Mouse (Mus musculus) intestine, embryonic 15.5 days (tissue): ENCODE data around the gene Nrl. TPM values are rescaled to one million over a fixed set of nuclear protein-coding genes. Genes with fewer than 3 reads are reported as not detected.

Experiments used
- ATAC-seq: fragments of 200-750 bp; cut with Nextera tagmentation; 2 replicates; pipeline ENCODE4 v1.8.0; 2017; ENCODE audit warnings: moderate TSS enrichment, moderate library complexity
- H3K27ac ChIP-seq: fragments of 300-500 bp; sonication (generic); 2 replicates; pipeline ENCODE4 v1.5.1; 2015; ENCODE audit warnings: mild to moderate bottlenecking, inconsistent platforms
- H3K27me3 ChIP-seq: fragments of 300-500 bp; sonication (generic); replicated peaks from 2 replicates; pipeline ENCODE4 v1.6.1; 2015; ENCODE audit warnings: inconsistent platforms
- H3K36me3 ChIP-seq: fragments of 300-500 bp; sonication (generic); 2 replicates; pipeline ENCODE4 v1.6.1; 2015; ENCODE audit warnings: inconsistent platforms
- H3K4me1 ChIP-seq: fragments of 300-500 bp; sonication (generic); replicated peaks from 2 replicates; pipeline ENCODE4 v1.6.1; 2015; ENCODE audit warnings: inconsistent platforms
- H3K4me2 ChIP-seq: fragments of 300-500 bp; sonication (generic); replicated peaks from 2 replicates; pipeline ENCODE4 v1.6.1; 2015; ENCODE audit warnings: mild to moderate bottlenecking, inconsistent platforms
- H3K4me3 ChIP-seq: fragments of 300-500 bp; sonication (generic); replicated peaks from 2 replicates; pipeline ENCODE4 v1.5.1; 2015; ENCODE audit warnings: inconsistent platforms
- H3K9ac ChIP-seq: fragments of 300-500 bp; sonication (generic); 2 replicates; pipeline ENCODE4 v1.6.1; 2015; ENCODE audit warnings: inconsistent platforms
- H3K9me3 ChIP-seq: fragments of 300-500 bp; sonication (generic); 2 replicates; pipeline ENCODE4 v1.6.1; 2016; ENCODE audit warnings: inconsistent platforms
- WGBS: fragments of 180-500 bp; shearing (Covaris S2); methylation state at CpG from one replicate; pipeline ENCODE4 v1.1.7; 2015; 5-methylcytosine and 5-hydroxymethylcytosine counted together
- polyA plus RNA-seq: library from polyadenylated mRNA; unstranded; fragments of >200 nt; fragmentation: Nextera tagmentation; extraction: Ambion mirVana; gene quantifications from 2 replicates; pipeline ENCODE4 v1.2.1, GENCODE M21; 2015

Nrl gene
- not detected in 2 replicates for polyA plus RNA-seq

DNA sequence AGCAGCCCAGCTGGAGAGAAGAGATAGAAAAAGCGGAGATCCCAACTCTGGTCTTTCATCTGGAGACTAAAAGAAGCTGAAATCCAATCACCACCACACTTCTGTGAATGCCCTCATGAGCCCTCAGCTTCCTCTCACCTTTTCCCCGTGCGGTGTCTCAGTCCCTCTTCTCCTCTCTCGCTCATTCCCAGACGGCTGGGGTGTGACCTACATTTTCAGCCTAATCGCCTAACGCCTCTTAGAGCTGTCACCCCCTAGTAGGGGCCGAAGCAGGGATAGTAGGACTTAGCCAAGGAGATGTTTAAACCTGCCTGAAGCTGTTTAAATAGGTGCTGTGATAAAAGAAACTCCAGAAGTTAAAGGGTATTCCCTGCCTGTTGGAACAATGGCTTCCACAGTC lies at the start of gene Nrl:
Gene Nrl, minus strand, starts transcription at position 197 of the 400 bp plus-strand sequence.
- no peaks in the 10 kb centered on the region for H3K36me3 ChIP-seq
- H3K27me3 ChIP-seq, result peaks cover 27% of the 10 kb centered on the region
- no peak for ATAC-seq
- H3K9ac ChIP-seq, result no peak within 1 kb of the TSS
- no peaks in the 10 kb centered on the region for H3K9me3 ChIP-seq
- H3K4me3 ChIP-seq, result no peak within 1 kb of the TSS
- H3K27ac ChIP-seq, result no peak within 1 kb of the TSS
- 20% methylated on average over 8 of the region's 8 CpGs for WGBS
- no peak within 1 kb of the TSS for H3K4me2 ChIP-seq
- peaks cover 10% of the 10 kb centered on the region for H3K4me1 ChIP-seq

DNA sequence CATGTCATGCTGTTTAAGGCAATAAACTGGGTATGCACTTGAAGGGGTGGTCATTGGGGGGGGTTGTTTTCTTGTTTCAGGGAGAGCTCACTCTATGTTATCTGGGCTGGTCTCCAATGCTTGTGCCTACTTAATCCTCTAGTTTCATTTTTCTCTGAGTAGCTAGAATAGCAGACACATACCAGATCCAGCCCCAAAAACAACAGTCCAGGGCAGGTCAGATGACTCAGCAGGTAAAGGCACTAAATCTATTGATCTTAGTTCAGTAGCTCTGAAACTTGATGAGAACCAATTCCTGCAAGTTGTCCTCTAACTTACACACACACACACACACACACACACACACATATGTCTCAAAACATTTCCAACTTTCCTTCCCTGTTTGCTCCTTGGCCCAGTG lies 47.0 kb upstream of the Nrl start:
- Histone ChIP-seq H3K9ac (no peak overlapping the region), H3K9me3 (no peaks in the 10 kb centered on the region), H3K36me3 (peaks cover 6% of the 10 kb centered on the region; the same call in 1 of the 2 replicates), H3K4me1 (peaks cover 7% of the 10 kb centered on the region; the same call in 1 of the 2 replicates), H3K4me2 (no peak overlapping the region), H3K4me3 (no peak overlapping the region), H3K27me3 (no peaks in the 10 kb centered on the region), H3K27ac (no peak overlapping the region)
- ATAC-seq, result no peak

DNA sequence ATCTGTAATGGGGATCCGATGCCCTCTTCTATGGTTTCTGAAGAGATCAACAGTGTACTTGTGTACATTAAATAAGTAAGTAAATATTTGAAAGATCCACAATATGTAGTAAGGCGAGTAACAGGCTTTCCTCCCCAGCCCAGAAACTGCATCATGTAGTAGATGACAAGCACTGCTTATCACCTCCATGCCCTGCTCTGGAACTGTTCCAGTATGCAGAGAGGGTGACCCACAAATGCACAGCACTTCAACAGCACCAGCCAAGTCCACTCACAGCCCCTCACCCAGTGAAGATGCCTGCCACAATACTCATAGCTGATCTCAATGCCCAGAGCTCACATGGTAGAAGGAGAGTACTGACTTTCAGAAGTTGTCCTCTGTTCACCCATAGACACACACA lies 45.8 kb upstream of the Nrl start:
- WGBS, result 85% methylated on average over 2 of the region's 2 CpGs
- Histone ChIP-seq H3K4me3 (no peak overlapping the region), H3K9me3 (no peaks in the 10 kb centered on the region), H3K9ac (no peak overlapping the region), H3K4me1 (peaks cover 3% of the 10 kb centered on the region; the same call in 1 of the 2 replicates), H3K27ac (no peak overlapping the region), H3K4me2 (no peak overlapping the region), H3K27me3 (no peaks in the 10 kb centered on the region), H3K36me3 (peaks cover 13% of the 10 kb centered on the region; the same call in 1 of the 2 replicates)
- no peak for ATAC-seq

DNA sequence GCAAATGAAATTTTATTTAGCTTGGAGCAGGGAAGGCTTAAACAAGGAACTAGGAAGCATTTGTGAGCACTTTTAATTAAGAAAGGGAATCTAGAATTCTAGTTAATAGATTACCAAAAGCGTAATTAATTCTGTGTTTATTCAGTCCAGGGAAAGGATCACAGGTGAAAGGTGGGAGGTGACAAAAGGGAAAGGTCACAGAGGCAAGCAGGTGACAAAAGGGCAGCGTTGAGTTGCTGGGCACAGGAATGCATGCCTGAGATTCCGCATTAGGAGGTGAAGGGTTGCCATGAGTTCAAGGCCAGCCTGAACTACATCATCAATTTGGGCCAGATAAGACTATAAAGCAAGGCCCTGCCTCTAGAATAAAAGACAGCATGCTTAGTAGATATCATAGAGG lies 42.7 kb upstream of the Nrl start:
- Histone ChIP-seq H3K27ac (no peak overlapping the region), H3K27me3 (no peaks in the 10 kb centered on the region), H3K4me1 (no peaks in the 10 kb centered on the region), H3K4me3 (no peak overlapping the region), H3K9me3 (no peaks in the 10 kb centered on the region), H3K9ac (no peak overlapping the region), H3K36me3 (peaks cover 29% of the 10 kb centered on the region), H3K4me2 (no peak overlapping the region)
- WGBS, result 74% methylated on average over 3 of the region's 3 CpGs
- no peak for ATAC-seq

DNA sequence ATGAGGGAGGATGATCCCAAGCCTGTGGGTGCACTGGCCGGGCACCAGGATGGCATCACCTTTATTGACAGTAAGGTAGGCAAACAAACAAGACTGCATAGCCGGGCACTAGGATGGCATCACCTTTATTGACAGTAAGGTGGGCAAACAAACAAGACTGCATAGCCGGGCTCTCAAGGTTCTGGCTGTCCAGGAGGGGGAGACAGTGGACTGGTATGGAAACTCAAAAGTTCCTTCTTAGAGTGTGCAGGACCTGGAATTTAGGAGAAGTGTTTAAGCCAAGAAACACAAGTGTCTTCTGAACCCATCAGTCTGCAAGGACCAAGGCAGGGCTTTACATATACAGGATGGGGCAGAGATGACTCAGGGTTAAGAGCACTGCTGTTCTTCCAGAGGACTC lies 41.0 kb upstream of the Nrl start:
- Histone ChIP-seq H3K4me2 (no peak overlapping the region), H3K9ac (no peak overlapping the region), H3K4me1 (peaks cover 13% of the 10 kb centered on the region), H3K36me3 (peaks cover 29% of the 10 kb centered on the region), H3K27me3 (no peaks in the 10 kb centered on the region), H3K27ac (no peak overlapping the region), H3K9me3 (no peaks in the 10 kb centered on the region), H3K4me3 (no peak overlapping the region)
- WGBS, result 67% methylated on average over 3 of the region's 3 CpGs
- no peak for ATAC-seq

DNA sequence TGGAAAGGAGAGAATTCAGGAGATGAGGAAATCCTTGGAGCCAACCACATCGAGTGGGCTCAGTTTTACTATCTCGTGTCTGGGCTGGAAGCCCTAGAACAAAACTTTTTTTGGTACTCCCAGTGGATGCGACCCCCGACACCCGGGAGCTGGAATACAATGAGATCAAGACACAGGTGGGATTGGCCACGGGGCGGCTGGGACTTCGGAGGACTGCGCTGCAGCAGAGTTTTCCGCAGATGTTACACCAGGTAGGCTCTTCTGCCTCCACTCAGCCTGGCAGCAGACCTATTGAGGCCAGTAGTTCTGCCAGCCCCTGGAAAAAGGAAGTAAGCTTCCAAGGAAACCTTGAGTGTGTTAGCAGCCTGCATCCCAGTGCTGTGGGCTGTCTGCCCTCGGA lies 38.5 kb upstream of the Nrl start:
- H3K36me3 ChIP-seq, result peaks cover 23% of the 10 kb centered on the region
- 91% methylated on average over 11 of the region's 11 CpGs for WGBS
- no peak for ATAC-seq
- no peak overlapping the region for H3K4me2 ChIP-seq
- H3K4me3 ChIP-seq, result no peak overlapping the region
- peaks cover 13% of the 10 kb centered on the region for H3K4me1 ChIP-seq
- no peaks in the 10 kb centered on the region for H3K9me3 ChIP-seq
- no peaks in the 10 kb centered on the region for H3K27me3 ChIP-seq
- no peak overlapping the region for H3K27ac ChIP-seq
- no peak overlapping the region for H3K9ac ChIP-seq

DNA sequence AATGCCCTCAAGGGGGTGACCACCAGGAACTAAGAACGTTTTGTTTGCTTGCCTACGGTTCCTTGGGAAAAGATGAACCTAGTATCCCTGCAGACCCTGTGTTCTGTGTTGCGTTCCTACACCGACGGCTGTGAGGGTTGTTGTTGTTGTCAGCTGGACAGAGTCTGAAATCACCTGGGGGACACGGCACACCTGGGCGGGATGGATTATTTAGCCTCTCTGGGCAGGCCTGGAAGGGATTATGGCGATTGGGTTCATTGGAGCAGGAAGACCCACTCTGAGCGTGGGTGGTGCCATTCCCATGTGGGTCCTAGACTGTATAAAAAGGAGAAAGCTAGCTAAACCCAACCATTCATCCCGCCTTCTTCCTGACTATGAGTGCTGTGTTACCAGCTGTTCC lies 37.1 kb upstream of the Nrl start:
- Histone ChIP-seq H3K4me1 (peaks cover 13% of the 10 kb centered on the region), H3K27me3 (no peaks in the 10 kb centered on the region), H3K9ac (no peak overlapping the region), H3K36me3 (peaks cover 22% of the 10 kb centered on the region), H3K4me3 (no peak overlapping the region), H3K4me2 (0 out of 2 replicates have a peak overlapping the region, but pooled peaks have one; percentile 68), H3K27ac (no peak overlapping the region), H3K9me3 (no peaks in the 10 kb centered on the region)
- 84% methylated on average over 10 of the region's 10 CpGs for WGBS
- ATAC-seq, result no peak

DNA sequence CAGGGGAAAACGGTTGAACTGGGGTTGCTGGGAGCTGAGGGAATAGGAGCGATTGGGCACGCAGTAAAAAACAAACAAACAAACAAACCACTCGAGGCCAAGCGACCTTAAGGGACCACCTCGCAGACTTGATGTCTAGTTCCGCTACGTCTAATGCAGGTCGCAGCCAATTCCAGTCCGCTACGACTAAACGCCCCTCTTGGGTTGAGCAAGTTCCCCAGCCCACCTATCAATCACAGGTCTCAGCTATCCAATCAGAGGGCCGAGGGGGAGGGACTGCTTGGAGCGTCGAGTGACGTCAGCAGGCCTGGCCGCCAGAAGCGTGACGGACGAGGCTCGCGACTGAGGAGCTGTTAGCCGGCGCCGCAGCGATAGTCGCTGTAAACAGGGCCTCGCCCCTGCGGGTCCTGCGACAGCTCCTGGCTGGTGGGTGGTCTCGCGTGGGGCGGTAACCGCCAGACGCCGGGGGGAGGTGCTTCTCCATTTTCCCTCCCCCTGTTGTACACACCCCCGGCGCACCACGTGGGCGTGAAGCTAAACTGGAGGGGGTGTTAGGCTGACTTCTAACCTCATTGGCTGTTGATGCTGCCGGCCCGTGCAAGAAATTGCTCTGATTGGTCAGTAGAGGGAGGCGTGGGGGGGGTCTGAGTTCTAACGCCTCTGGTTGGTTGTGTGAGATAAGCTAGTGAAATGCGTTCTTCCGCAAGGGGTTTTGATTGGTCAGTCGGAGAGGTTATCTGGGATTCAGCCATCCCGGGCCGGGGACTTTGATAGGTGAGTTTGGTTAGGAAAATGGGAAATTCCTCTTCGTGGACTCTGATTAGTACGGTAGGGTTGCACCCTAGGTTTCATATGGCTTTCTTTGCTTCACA lies 35.7 kb upstream of the Nrl start, which contains the start of gene A730061H03Rik:
Gene A730061H03Rik, minus strand, starts transcription at position 205 of the 872 bp plus-strand sequence.
- H3K4me2 ChIP-seq, result peak within 1 kb of the TSS; percentile 68
- peak within 1 kb of the TSS; percentile 97 for H3K27ac ChIP-seq
- H3K9ac ChIP-seq, result peak within 1 kb of the TSS; percentile 74
- peaks cover 14% of the 10 kb centered on the region for H3K36me3 ChIP-seq
- H3K27me3 ChIP-seq, result no peaks in the 10 kb centered on the region
- peaks cover 13% of the 10 kb centered on the region for H3K4me1 ChIP-seq
- peak within 1 kb of the TSS; percentile 61 for H3K4me3 ChIP-seq
- peak; percentile 96 for ATAC-seq
- WGBS, result under 1% methylated on average over 51 of the region's 51 CpGs
- no peaks in the 10 kb centered on the region for H3K9me3 ChIP-seq

DNA sequence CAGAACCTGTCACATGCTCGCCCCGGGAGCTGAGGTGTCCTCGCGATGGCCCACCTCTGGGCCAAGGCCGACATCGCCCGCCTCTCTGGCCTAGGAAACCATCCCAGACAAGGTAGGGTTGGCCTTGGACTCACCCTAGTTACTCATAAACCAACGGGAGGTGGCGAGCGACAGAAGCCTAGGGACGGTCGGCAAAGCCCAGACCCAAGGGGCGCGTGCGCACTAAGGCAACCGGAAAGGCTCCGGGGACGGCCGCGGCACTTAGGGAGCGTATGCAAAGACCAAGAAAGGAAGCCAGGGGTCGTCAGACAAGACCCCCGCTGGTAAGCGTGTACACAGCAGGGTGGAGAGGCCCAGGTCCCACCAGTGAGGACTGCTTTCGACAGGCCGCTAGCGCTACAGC lies 35.0 kb upstream of the Nrl start, which contains the start of gene Dcaf11:
Gene Dcaf11, plus strand, starts transcription at position 208 of the 403 bp plus-strand sequence.
- H3K27me3 ChIP-seq, result no peaks in the 10 kb centered on the region
- ATAC-seq, result peak; percentile 89
- under 1% methylated on average over 27 of the region's 27 CpGs for WGBS

DNA sequence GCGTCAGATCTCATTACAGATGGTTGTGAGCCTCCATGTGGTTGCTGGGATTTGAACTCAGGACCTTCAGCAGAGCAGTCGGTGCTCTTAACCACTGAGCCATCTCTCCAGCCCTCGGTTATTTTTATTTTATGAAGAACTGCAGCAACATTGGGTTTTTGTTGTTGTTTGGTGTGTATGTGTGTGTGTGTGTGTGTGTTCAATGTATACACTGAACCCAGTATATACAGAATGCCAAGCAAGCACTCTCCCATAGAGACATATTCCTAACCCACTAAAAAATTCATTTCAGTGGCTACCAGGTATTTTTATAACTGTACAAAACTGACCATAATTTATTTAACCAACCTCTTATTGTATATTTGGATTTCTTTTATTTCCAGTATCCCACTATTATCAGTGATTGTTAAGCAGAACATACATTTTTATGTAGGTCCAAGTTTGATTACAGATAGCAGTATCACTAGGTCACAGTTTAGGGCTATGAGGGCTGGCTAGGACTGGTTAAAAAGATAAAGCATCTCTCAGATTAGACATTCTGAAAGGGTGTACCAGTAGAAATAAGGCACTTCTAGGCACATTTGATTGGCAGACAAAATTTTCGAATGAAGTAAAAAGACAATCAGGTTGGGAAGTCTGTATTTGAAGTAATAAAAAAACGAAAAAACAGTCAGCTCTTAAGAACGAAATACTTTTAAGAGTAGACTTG lies 34.1 kb upstream of the Nrl start:
- H3K27me3 ChIP-seq, result no peaks in the 10 kb centered on the region
- H3K9me3 ChIP-seq, result no peaks in the 10 kb centered on the region
- no peak for ATAC-seq
- H3K36me3 ChIP-seq, result no peaks in the 10 kb centered on the region
- peak overlapping the region; percentile 97; the same call in 1 of the 2 replicates for H3K27ac ChIP-seq
- 52% methylated on average over 6 of the region's 6 CpGs for WGBS
- no peak overlapping the region for H3K4me3 ChIP-seq
- H3K4me1 ChIP-seq, result peaks cover 13% of the 10 kb centered on the region
- no peak overlapping the region for H3K9ac ChIP-seq
- peak overlapping the region; percentile 68 for H3K4me2 ChIP-seq

More for the DNA sequence above, 35.0 kb upstream of the Nrl start, which contains the start of gene Dcaf11:
- Histone ChIP-seq H3K27ac (peak within 1 kb of the TSS; percentile 97), H3K9ac (peak within 1 kb of the TSS; percentile 74), H3K9me3 (no peaks in the 10 kb centered on the region), H3K4me2 (peak within 1 kb of the TSS; percentile 68), H3K4me3 (peak within 1 kb of the TSS; percentile 61), H3K4me1 (peaks cover 13% of the 10 kb centered on the region), H3K36me3 (peaks cover 7% of the 10 kb centered on the region; the same call in 1 of the 2 replicates)

DNA sequence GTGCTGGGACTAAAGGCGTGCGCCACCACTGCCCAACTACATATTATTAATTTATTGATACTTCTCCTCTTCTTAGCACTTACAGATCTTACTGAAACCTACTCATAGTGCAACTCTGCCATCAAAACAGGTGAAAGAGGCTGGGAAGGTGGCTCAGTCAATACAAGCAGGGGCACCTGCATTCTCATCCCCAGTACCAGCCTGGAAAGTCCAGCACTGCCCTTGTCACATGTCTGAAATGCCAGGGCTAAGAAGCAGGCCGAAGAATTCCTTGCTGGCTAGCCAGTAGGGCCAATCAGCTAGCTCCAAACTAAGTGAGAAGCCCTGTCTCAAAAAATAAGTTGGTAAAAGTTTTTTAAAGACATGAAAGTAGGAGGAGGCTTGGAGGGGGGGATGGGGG lies 32.8 kb upstream of the Nrl start:
- Histone ChIP-seq H3K4me3 (no peak overlapping the region), H3K36me3 (no peaks in the 10 kb centered on the region), H3K4me1 (peaks cover 13% of the 10 kb centered on the region), H3K9ac (no peak overlapping the region), H3K27me3 (no peaks in the 10 kb centered on the region), H3K27ac (0 out of 2 replicates have a peak overlapping the region, but pooled peaks have one; percentile 64), H3K9me3 (no peaks in the 10 kb centered on the region), H3K4me2 (no peak overlapping the region)
- 86% methylated on average over 3 of the region's 3 CpGs for WGBS
- no peak for ATAC-seq

DNA sequence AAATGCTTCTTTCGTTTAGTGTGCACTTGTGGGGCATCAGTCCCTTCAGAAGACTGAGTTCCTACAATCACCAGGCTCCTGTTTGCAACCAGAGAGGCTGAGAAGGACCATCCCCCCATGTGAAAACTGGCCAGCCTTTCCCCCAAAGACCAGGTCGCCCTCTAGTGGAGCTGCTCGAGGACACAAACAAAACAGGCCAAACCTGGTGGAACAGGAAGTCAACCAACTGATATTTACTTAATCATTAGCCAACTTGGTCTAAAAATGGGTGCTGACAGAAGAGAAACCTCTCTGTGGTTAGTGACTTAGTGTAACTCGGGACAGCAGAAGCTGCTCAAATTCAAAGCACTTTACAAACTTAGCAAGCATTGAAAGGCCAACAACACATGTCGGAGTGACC lies 32.2 kb upstream of the Nrl start:
- Histone ChIP-seq H3K27me3 (no peaks in the 10 kb centered on the region), H3K4me2 (0 out of 2 replicates have a peak overlapping the region, but pooled peaks have one; percentile 17), H3K9me3 (no peaks in the 10 kb centered on the region), H3K27ac (peak overlapping the region; percentile 64; the same call in 1 of the 2 replicates), H3K4me3 (no peak overlapping the region), H3K36me3 (no peaks in the 10 kb centered on the region), H3K9ac (no peak overlapping the region), H3K4me1 (peaks cover 10% of the 10 kb centered on the region)
- no peak for ATAC-seq
- 25% methylated on average over 5 of the region's 5 CpGs for WGBS
